Mouse (Mus musculus): ENCODE measurements around the gene Prokr2. TPM values are rescaled to one million over a fixed set of nuclear protein-coding genes. Genes with fewer than 3 reads are reported as not detected.

Prokr2 gene
- total and polyA plus RNA-seq, 2 experiments from 2014 or later = 0.30 to 0.76 TPM

DNA sequence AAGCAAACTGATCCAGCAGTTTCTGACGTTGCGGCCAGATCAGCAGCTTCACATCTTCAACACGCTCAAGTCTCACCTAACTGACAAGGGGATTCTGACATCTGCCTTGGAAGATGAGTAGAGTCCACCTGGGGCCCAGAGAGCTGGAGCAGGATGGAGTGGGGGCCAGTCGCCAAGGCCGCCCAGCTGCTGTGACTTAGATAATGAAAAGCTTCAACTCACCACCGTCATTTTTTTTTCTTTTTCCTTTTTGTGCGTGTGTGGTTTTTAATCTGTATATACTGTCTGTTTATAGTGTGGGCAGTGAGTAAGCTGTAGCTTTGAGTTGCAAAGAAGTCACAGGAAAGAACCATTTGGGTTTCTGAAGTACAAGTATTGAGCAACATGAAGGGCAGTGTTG is 80.1 kb downstream of the Prokr2 start:
- DNase-seq (ENCODE audit: low spot score) = no peak
- Histone ChIP-seq H3K9ac (replicated peaks; ENCODE audit: low read depth, low read length) (no peak overlapping the region), H3K36me3 (replicated peaks; ENCODE audit: control insufficient read depth, insufficient read depth, low read length) (peaks cover 84% of the 10 kb centered on the region), H3K4me1 (ENCODE audit: control insufficient read depth, insufficient read depth) (no peaks in the 10 kb centered on the region), H3K9me3 (replicated peaks; ENCODE audit: control insufficient read depth, low read length) (no peaks in the 10 kb centered on the region), H3K27ac (ENCODE audit: low read depth) (no peak overlapping the region), H3K4me2 (ENCODE audit: low read depth, low read length) (no peak overlapping the region), H3K27me3 (ENCODE audit: control insufficient read depth, insufficient read depth, low read length) (no peaks in the 10 kb centered on the region), H3K4me3 (ENCODE audit: low read depth, low read length) (no peak overlapping the region)
- TF ChIP-seq EP300 (IDR thresholded peaks at IDR 0.05; ENCODE audit: low read depth) = no peak
- no peak for TF ChIP-seq CTCF (IDR thresholded peaks at IDR 0.05; ENCODE audit: low read depth)
- ATAC-seq (ENCODE audit: insufficient read depth, low read depth) = no peak
- WGBS = 83% methylated on average over 7 of the region's 7 CpGs

GRCm38 (mm10) chr2:132301436-132301835 is 83.8 kb downstream of the Prokr2 start:
- Histone ChIP-seq H3K36me3 (replicated peaks; ENCODE audit: control insufficient read depth, insufficient read depth, low read length) (peaks cover 87% of the 10 kb centered on the region), H3K4me1 (ENCODE audit: control insufficient read depth, insufficient read depth) (no peaks in the 10 kb centered on the region), H3K9me3 (replicated peaks; ENCODE audit: control insufficient read depth, low read length) (no peaks in the 10 kb centered on the region), H3K4me2 (ENCODE audit: low read depth, low read length) (no peak overlapping the region), H3K27ac (ENCODE audit: low read depth) (no peak overlapping the region), H3K27me3 (ENCODE audit: control insufficient read depth, insufficient read depth, low read length) (no peaks in the 10 kb centered on the region), H3K4me3 (ENCODE audit: low read depth, low read length) (no peak overlapping the region), H3K9ac (replicated peaks; ENCODE audit: low read depth, low read length) (no peak overlapping the region)
- TF ChIP-seq CTCF (IDR thresholded peaks at IDR 0.05; ENCODE audit: low read depth) = no peak
- no peak for TF ChIP-seq EP300 (IDR thresholded peaks at IDR 0.05; ENCODE audit: low read depth)
- ATAC-seq (ENCODE audit: insufficient read depth, low read depth) (no peak), DNase-seq (ENCODE audit: low spot score) (no peak)
- WGBS = 87% methylated on average over 4 of the region's 4 CpGs

GRCm38 (mm10) chr2:132298250-132298649 is 87.0 kb downstream of the Prokr2 start:
- no peak for DNase-seq (ENCODE audit: low spot score)
- H3K36me3 ChIP-seq (replicated peaks; ENCODE audit: control insufficient read depth, insufficient read depth, low read length) = peaks cover 89% of the 10 kb centered on the region
- no peaks in the 10 kb centered on the region for H3K27me3 ChIP-seq (ENCODE audit: control insufficient read depth, insufficient read depth, low read length)
- no peak overlapping the region for H3K4me3 ChIP-seq (ENCODE audit: low read depth, low read length)
- no peak overlapping the region for H3K9ac ChIP-seq (replicated peaks; ENCODE audit: low read depth, low read length)
- TF ChIP-seq CTCF (IDR thresholded peaks at IDR 0.05; ENCODE audit: low read depth) (no peak), EP300 (IDR thresholded peaks at IDR 0.05; ENCODE audit: low read depth) (no peak)
- 88% methylated on average over 4 of the region's 4 CpGs for WGBS
- H3K4me1 ChIP-seq (ENCODE audit: control insufficient read depth, insufficient read depth) = peaks cover 1% of the 10 kb centered on the region
- no peak overlapping the region for H3K27ac ChIP-seq (ENCODE audit: low read depth)
- no peak for ATAC-seq (ENCODE audit: insufficient read depth, low read depth)
- no peaks in the 10 kb centered on the region for H3K9me3 ChIP-seq (replicated peaks; ENCODE audit: control insufficient read depth, low read length)
- H3K4me2 ChIP-seq (ENCODE audit: low read depth, low read length) = no peak overlapping the region

DNA sequence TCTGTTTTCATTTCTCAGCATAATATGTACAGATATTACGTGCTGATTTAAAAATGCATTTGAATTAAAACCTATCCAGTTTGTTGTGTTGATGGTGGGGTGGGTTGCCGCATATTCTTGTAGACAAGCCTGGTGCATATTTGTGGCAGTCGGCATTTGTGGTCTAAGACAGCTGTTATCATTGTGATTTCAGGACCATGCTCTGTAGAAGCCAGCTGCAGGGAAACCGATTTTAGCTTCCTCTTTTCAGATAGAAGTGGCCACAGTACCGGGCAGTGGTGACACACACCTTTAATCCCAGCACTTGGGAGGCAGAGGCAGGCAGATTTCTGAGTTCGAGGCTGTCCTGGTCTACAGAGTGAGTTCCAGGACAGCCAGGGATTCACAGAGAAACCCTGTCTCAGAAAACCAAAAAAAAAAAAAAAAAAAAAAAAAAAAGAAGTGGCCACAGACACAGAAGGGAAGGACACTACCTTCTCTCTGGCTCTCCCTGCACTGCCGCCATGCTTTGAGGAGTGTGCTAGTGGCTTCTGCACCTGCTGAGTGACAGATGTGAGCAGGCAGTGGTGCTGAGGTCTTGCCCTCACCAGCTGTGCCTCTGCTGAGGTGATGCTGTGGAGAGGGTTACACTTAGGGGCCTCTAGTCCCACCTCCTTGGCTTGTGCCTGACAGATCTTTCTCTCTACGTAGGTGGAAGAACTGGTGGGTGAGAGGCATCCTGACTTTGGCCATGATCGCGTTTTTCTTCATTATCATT is 91.4 kb downstream of the Prokr2 start:
- H3K4me2 ChIP-seq (ENCODE audit: low read depth, low read length) = no peak overlapping the region
- 74% methylated on average over 10 of the region's 10 CpGs for WGBS
- H3K36me3 ChIP-seq (replicated peaks; ENCODE audit: control insufficient read depth, insufficient read depth, low read length) = peaks cover 52% of the 10 kb centered on the region
- H3K27ac ChIP-seq (ENCODE audit: low read depth) = no peak overlapping the region
- H3K9me3 ChIP-seq (replicated peaks; ENCODE audit: control insufficient read depth, low read length) = no peaks in the 10 kb centered on the region
- H3K4me3 ChIP-seq (ENCODE audit: low read depth, low read length) = no peak overlapping the region
- DNase-seq (ENCODE audit: low spot score) (no peak), ATAC-seq (ENCODE audit: insufficient read depth, low read depth) (no peak)
- TF ChIP-seq CTCF (IDR thresholded peaks at IDR 0.05; ENCODE audit: low read depth) = no peak
- no peaks in the 10 kb centered on the region for H3K27me3 ChIP-seq (ENCODE audit: control insufficient read depth, insufficient read depth, low read length)
- no peak overlapping the region for H3K9ac ChIP-seq (replicated peaks; ENCODE audit: low read depth, low read length)
- peaks cover 36% of the 10 kb centered on the region for H3K4me1 ChIP-seq (ENCODE audit: control insufficient read depth, insufficient read depth)

- H3K36me3 ChIP-seq (replicated peaks; ENCODE audit: control insufficient read depth, insufficient read depth, low read length) = peaks cover 34% of the 10 kb centered on the region
- ATAC-seq (ENCODE audit: insufficient read depth, low read depth) (peak; percentile 89), DNase-seq (ENCODE audit: low spot score) (peak; percentile 86)
- H3K9ac ChIP-seq (replicated peaks; ENCODE audit: low read depth, low read length) = no peak overlapping the region
- H3K27me3 ChIP-seq (ENCODE audit: control insufficient read depth, insufficient read depth, low read length) = no peaks in the 10 kb centered on the region
- no peaks in the 10 kb centered on the region for H3K9me3 ChIP-seq (replicated peaks; ENCODE audit: control insufficient read depth, low read length)
- peak overlapping the region; percentile 78 for H3K27ac ChIP-seq (ENCODE audit: low read depth)
- H3K4me2 ChIP-seq (ENCODE audit: low read depth, low read length) = no peak overlapping the region; the same call in 1 of the 2 replicates
- H3K4me1 ChIP-seq (ENCODE audit: control insufficient read depth, insufficient read depth) = peaks cover 50% of the 10 kb centered on the region
- H3K4me3 ChIP-seq (ENCODE audit: low read depth, low read length) = no peak overlapping the region
- TF ChIP-seq EP300 (IDR thresholded peaks at IDR 0.05; ENCODE audit: low read depth) = no peak
- TF ChIP-seq CTCF (IDR thresholded peaks at IDR 0.05; ENCODE audit: low read depth) = no peak
- WGBS = 4% methylated on average over 4 of the region's 4 CpGs
Measured at GRCm38 (mm10) chr2:132292083-132292482, 93.2 kb downstream of the Prokr2 start.

GRCm38 (mm10) chr2:132291265-132291664 is 94.0 kb downstream of the Prokr2 start:
- WGBS = 41% methylated on average over 3 of the region's 3 CpGs
- Histone ChIP-seq H3K4me3 (ENCODE audit: low read depth, low read length) (no peak overlapping the region), H3K9ac (replicated peaks; ENCODE audit: low read depth, low read length) (no peak overlapping the region), H3K27me3 (ENCODE audit: control insufficient read depth, insufficient read depth, low read length) (no peaks in the 10 kb centered on the region), H3K4me2 (ENCODE audit: low read depth, low read length) (no peak overlapping the region), H3K9me3 (replicated peaks; ENCODE audit: control insufficient read depth, low read length) (no peaks in the 10 kb centered on the region), H3K4me1 (ENCODE audit: control insufficient read depth, insufficient read depth) (peaks cover 58% of the 10 kb centered on the region), H3K36me3 (replicated peaks; ENCODE audit: control insufficient read depth, insufficient read depth, low read length) (peaks cover 26% of the 10 kb centered on the region), H3K27ac (ENCODE audit: low read depth) (peak overlapping the region; percentile 78)
- DNase-seq (ENCODE audit: low spot score) (no peak), ATAC-seq (ENCODE audit: insufficient read depth, low read depth) (0 out of 2 replicates have a peak, but pooled peaks have one; percentile 9)
- TF ChIP-seq CTCF (IDR thresholded peaks at IDR 0.05; ENCODE audit: low read depth) (no peak), EP300 (IDR thresholded peaks at IDR 0.05; ENCODE audit: low read depth) (no peak)

Data from heart, postnatal 0 days (tissue).